Mouse (Mus musculus) kidney, postnatal 36 days (tissue): ENCODE measurements around the gene Dus1l.

Source experiments
- DNase-seq, 2 experiments: peaks; one replicate each; pipeline ENCODE4 v3.0.0; 2021 to 2022; ENCODE audit warnings: mixed read lengths in 2 of 2

The Dus1l gene

GRCm38 (mm10) chr11:120818251-120818650, 22.0 kb upstream of the Dus1l start:
- DNase-seq = no peak

- DNase-seq = no peak
Measured at GRCm38 (mm10) chr11:120817358-120817757, 21.2 kb upstream of the Dus1l start.

DNA sequence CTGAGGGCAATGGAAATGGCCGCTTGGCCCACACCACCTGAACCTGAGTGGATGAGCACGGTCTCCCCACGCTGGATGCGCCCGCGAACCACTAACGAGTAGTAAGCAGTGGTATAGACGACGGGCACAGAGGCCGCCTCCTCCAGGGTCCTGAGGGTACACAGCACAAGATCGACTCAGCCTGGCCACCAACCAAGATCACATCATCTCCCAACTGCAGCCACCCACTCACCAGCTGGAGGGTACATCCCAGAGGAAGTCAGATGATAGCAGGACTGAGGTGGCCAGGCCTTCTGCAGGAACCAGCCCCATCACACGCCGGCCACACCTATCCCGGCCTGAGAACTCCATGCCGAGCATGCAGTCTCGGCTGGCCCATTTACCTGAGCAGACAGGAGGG, 15.9 kb upstream of the Dus1l start:
- no peak for DNase-seq

- no peak for DNase-seq
Measured at GRCm38 (mm10) chr11:120808010-120808409, 11.8 kb upstream of the Dus1l start.

- DNase-seq = no peak
Measured at GRCm38 (mm10) chr11:120805375-120806298, 9.4 kb upstream of the Dus1l start.

GRCm38 (mm10) chr11:120804769-120805168, 8.6 kb upstream of the Dus1l start:
- no peak for DNase-seq

- no peak for DNase-seq
Measured at GRCm38 (mm10) chr11:120804274-120804673, 8.1 kb upstream of the Dus1l start.

GRCm38 (mm10) chr11:120800061-120800904, 4.1 kb upstream of the Dus1l start:
- DNase-seq = peak; percentile 92 to 96

DNA sequence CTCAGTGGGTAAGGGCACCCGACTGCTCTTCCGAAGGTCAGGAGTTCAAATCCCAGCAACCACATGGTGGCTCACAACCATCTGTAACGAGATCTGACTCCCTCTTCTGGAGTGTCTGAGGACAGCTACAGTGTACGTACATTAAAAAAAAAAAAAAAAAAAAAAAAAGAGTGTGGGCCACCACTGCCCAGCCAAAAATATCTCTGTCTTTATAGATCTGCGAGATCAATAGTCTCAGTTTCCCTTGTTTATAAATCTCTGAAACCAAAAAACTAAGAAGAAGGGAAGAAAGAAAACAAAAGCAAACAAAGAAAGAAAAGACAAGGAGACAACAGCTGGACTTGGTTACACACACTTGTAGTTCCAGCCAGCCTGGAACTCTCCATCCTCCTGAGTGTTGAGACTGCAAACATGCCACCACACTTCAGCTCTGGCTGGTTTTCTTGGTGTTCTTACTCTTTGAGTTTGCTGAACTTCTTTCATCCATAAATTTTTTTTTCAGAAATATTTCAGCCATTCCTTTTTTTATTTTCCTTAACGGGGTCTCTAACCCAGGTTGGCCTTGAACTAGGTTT, 3.2 kb upstream of the Dus1l start:
- no peak for DNase-seq

DNA sequence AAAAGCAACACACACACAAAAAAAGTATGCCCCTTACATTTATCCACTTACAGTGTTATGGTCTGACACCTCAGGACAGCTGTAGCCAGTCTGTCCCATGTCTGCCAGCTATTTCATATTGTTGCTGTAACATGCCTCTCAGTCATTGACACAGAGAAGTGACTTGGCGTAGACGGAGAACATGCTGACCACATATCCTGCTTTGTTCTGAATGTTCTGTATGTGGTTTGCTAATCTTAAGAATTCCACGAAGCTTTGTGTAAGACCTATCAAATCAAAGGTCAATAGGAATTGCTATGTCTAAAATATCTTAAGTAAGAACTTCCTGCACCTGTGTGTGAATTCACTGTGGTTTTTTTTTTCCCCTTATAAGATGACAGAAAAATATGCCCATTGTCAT, 2.0 kb upstream of the Dus1l start:
- DNase-seq = no peak

GRCm38 (mm10) chr11:120796614-120796946, 377 bp upstream of the Dus1l start:
- DNase-seq = no peak

DNA sequence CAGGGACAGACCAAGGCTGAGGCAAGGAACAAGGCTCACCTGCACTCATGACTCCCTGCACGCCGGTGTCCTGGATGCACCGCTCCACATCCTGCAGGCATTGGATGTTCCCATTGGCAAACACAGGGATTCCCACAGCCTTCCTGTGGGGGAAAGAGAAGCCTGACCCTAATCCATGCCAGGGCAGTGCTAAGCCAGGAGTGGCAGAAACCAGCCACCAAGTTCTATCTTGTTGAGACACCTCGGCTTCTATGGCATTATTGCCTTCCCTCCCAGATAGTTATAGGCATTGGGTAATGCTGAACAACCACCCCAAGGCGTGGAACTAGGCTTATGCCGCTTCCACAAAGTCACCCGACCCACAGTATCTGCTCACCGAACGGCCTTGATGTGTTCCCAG, 3.6 kb downstream of the Dus1l start:
- DNase-seq = no peak

DNA sequence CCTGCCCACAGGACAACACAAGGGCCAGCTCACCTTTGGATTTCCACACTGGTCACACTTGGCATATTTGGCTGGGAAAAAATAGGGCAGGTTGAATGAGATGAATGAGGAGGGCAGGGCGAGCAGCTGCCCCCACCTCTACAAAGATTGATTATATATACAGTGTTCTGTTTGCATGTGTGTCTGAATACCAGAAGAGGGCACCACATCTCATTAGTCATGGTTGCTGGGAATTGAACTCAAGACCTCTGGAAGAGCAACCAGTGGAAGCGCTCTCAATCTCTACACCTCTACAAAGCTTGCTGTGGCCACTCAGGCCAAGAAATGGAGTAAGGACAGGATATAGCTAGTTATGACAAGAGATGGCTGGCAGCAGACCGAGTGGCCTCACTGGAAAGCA, 6.4 kb downstream of the Dus1l start:
- DNase-seq = no peak

DNA sequence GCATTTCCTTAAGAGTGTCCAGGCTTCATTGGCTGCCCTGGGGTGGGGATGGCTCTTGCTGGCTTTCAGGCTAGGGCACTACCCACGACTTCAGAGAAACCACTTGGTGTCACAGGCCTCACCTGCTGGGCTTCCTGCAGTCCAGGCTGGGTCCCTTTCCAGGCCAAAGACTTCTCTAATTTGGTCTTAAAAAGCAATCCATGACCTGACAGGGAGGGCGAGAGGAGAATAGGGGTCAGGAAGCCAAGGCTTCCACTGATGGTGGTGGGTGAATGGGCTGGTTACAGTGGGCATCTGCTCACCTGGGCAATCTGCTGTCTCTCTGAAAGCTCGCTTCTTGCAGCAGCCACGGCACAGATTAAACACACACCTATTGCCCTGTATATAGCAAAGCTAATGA, 6.8 kb downstream of the Dus1l start:
- no peak for DNase-seq

DNA sequence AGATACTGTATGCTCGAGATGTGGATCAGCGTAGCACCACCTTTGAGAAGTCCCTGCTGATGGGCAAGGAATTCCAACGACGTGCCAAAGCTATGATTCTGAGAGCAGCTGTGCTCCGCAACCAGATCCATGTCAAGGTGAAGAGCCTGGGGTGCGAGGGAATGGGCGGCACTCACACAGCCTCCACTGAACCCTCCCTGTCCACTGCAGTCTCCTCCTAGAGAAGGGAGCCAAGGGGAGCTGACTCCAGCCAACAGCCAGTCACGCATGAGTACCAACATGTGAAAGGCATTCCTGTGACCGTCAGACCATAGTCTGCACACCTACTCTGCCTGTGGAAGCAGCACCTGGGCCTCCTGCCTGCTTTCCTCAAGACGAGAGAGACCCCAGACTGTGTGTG, 7.7 kb downstream of the Dus1l start:
- peak; percentile 43 to 53 for DNase-seq

- DNase-seq = no peak
Measured at GRCm38 (mm10) chr11:120785145-120785544, 11.1 kb downstream of the Dus1l start.

DNA sequence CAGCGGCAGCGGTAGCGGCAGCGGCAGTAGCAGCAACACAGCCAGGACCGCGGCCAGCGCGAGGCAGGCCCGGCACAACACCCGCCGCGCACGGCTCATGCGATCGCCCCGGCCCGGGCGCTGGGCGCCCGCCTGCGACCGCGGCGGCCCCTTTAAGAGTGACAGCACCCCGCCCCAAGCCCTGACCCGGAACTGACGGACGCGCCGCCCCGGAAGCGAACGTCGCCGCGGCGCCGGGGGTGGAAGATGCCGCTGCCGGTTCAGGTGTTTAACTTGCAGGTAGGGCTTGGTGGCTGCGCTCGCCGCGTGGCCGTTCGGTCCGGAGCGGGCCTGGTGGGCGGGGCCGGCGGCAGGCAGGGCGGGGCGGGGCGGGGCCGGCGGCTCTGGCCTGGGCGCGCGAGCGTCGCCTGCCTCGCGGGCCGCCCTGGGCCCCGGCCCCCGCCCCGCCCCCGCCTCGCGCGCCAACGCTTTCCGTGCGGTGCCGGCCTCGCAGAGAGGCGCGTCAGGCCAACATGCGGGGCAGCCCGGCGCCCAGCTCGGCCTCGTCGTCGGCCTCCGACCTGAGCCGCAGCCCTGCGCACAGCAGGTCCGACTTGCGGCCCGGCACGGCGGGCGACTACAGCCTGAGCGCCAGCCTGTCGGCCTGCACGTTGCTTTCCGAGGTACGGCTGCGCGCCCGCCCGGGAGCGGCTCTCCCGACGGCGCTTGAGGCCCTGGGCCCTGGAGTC, 12.0 kb downstream of the Dus1l start, which contains the start of the genes Rfng and Gps1:
Gene Rfng, minus strand, starts transcription at position 144 of the 728 bp plus-strand sequence.
Gene Gps1, plus strand, starts transcription at position 209 of the 728 bp plus-strand sequence.
- peak; percentile 88 to 92 for DNase-seq

DNA sequence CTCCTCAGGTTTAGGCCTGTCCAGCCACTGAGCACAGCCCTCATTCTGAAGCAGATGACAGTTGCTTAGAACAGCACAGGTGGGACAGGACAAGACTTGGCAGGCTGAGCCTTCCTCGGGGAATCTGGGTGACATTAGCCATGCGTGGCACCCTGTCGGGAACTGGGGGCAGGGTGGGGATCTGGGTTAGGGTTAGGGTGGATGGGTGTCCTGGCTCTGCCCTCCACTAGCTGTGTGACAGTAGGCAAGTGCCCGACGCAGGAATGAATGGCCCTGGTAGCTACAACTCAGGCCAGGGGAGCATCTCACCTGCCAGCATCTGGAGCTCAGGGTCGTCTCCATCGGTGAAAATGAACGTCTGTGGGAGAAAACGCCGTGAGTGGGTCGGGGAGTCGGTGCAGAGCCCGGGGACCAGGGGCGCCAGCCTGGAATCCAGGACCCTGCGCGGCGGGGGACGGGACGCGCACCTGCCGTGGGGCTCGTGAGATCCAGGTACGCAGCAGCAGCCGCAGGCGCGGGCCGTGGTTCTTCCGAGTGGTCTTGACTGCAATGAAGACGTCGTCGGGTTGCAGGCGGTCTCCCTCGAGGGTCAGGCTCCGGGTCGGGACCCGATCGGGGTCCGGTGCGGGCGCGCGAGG, 12.7 kb downstream of the Dus1l start:
- DNase-seq = no peak

DNA sequence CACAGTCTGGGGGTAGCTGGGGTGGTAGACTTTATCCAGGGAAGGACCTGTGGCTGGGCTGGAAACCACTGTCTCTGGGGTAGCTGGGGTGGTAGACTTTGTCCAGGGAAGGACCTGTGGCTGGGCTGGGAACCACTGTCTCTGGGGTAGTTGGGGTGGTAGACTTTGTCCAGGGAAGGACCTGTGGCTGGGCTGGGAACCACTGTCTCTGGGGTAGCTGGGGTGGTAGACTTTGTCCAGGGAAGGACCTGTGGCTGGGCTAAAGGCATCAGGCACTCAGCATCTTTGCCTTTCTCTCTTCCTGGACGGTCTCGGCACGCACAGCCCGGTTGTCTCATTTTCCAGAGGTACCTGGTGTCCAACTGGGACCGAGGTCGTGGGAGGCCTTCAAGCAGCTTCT, 14.8 kb downstream of the Dus1l start:
- DNase-seq = peak; percentile 47 to 48

GRCm38 (mm10) chr11:120779876-120780275, 16.3 kb downstream of the Dus1l start:
- no peak for DNase-seq

GRCm38 (mm10) chr11:120777123-120777522, 19.1 kb downstream of the Dus1l start:
- DNase-seq = no peak
